In genomic region chr16:44564359-44564758, GRCm38 (mm10) we compare ENCODE assay signal across 20 mouse cellular contexts. TPM values are rescaled to one million over a fixed set of nuclear protein-coding genes. Genes with fewer than 3 reads are reported as not detected.
A peak's percentile ranks its signal among the peaks of the same experiment; 100 is the strongest.
DNase-seq lines count a peak whose midpoint lies in the region; ATAC-seq and TF ChIP-seq lines count a peak whose summit lies in the region.
"Had no signal": no experiment of that assay in that cellular context is flagged by ENCODE, and none has a peak within 500 bp of the region (broad histone marks: within the 10 kb centered on the region; RNA-seq: fewer than 3 reads in every experiment).

No protein-coding gene starts in this region.

- no peak for TF ChIP-seq POLR2A in kidney, adult 2 months (IDR thresholded peaks at IDR 0.05; ENCODE audit: low read depth, low read length)

- intact Hi-C loops in gastrocnemius, postnatal 14 days (cut with DNase I; ENCODE audit: low total_unique reads), result no loop called here

- H3K9me3 ChIP-seq in midbrain, embryonic 10.5 days (replicated peaks), result no peaks in the 10 kb centered on the region
- no peaks in the 10 kb centered on the region for H3K9me3 ChIP-seq in midbrain, embryonic 15.5 days
- no peaks in the 10 kb centered on the region for H3K9me3 ChIP-seq in embryonic facial prominence, embryonic 10.5 days
- H3K9me3 ChIP-seq in limb, embryonic 10.5 days (replicated peaks), result no peaks in the 10 kb centered on the region
- H3K9me3 ChIP-seq: embryonic facial prominence, embryonic 13.5 days; forebrain, embryonic 13.5 days; heart, embryonic 15.5 days; hindbrain, embryonic 15.5 days had no signal

- H3K27me3 ChIP-seq in midbrain, embryonic 10.5 days (ENCODE audit: low read depth, poor library complexity, severe bottlenecking), result no peaks in the 10 kb centered on the region
- no peaks in the 10 kb centered on the region for H3K27me3 ChIP-seq in midbrain, embryonic 15.5 days (replicated peaks)
- H3K27me3 ChIP-seq in embryonic facial prominence, embryonic 10.5 days (replicated peaks; ENCODE audit: low read depth, poor library complexity, severe bottlenecking), result no peaks in the 10 kb centered on the region; the same call in 1 of the 2 replicates
- H3K27me3 ChIP-seq in limb, embryonic 10.5 days (ENCODE audit: low read depth, poor library complexity, severe bottlenecking), result no peaks in the 10 kb centered on the region
- H3K27me3 ChIP-seq in kidney, adult 2 months (replicated peaks; ENCODE audit: control insufficient read depth, insufficient read depth, low read length), result no peaks in the 10 kb centered on the region
- H3K27me3 ChIP-seq: embryonic facial prominence, embryonic 13.5 days; forebrain, embryonic 13.5 days; hindbrain, embryonic 15.5 days had no signal

- ATAC-seq in midbrain, embryonic 15.5 days (replicated peaks), result no peak

- H3K4me3 ChIP-seq in midbrain, embryonic 10.5 days, result no peak overlapping the region
- no peak overlapping the region for H3K4me3 ChIP-seq in midbrain, embryonic 15.5 days
- no peak overlapping the region for H3K4me3 ChIP-seq in embryonic facial prominence, embryonic 10.5 days
- no peak overlapping the region for H3K4me3 ChIP-seq in limb, embryonic 10.5 days
- no peak overlapping the region for H3K4me3 ChIP-seq in kidney, adult 2 months (ENCODE audit: insufficient read depth, low read depth, low read length)
- H3K4me3 ChIP-seq: embryonic facial prominence, embryonic 13.5 days; forebrain, embryonic 13.5 days; heart, embryonic 15.5 days; hindbrain, embryonic 15.5 days had no signal

- WGBS in midbrain, embryonic 10.5 days, result 85% methylated on average over 8 of the region's 8 CpGs
- 68% methylated on average over 8 of the region's 8 CpGs for WGBS in midbrain, embryonic 15.5 days
- WGBS in embryonic facial prominence, embryonic 10.5 days, result 75% methylated on average over 8 of the region's 8 CpGs
- 68% methylated on average over 8 of the region's 8 CpGs for WGBS in limb, embryonic 10.5 days
- 55% methylated on average over 8 of the region's 8 CpGs for WGBS in kidney, adult 2 months

- peak overlapping the region; percentile 82 for H3K27ac ChIP-seq in midbrain, embryonic 10.5 days (replicated peaks)
- H3K27ac ChIP-seq in midbrain, embryonic 15.5 days, result no peak overlapping the region
- 0 out of 2 replicates have a peak overlapping the region, but pooled peaks have one; percentile 26 for H3K27ac ChIP-seq in embryonic facial prominence, embryonic 10.5 days (replicated peaks)
- peak overlapping the region; percentile 42; the same call in 1 of the 2 replicates for H3K27ac ChIP-seq in limb, embryonic 10.5 days
- H3K27ac ChIP-seq in kidney, adult 2 months (ENCODE audit: insufficient read depth, low read depth, low read length), result no peak overlapping the region
- H3K27ac ChIP-seq: embryonic facial prominence, embryonic 13.5 days; heart, embryonic 15.5 days; hindbrain, embryonic 15.5 days had no signal

- peak; percentile 65 for DNase-seq in heart, adult 11 months
- no peak for DNase-seq in heart, adult 8-10 months (ENCODE audit: low spot score)
- no peak for DNase-seq in midbrain, embryonic 10.5 days (ENCODE audit: low spot score)
- DNase-seq in embryonic facial prominence, embryonic 10.5 days (ENCODE audit: low spot score), result no peak
- no peak for DNase-seq in limb, embryonic 10.5 days (ENCODE audit: low spot score)
- no peak for DNase-seq in kidney, adult 2 months
- no peak for DNase-seq in gastrocnemius, postnatal 14 days
- DNase-seq: adrenal gland, adult 2 months; adrenal gland, postnatal 25 days; cerebellum, postnatal 10 days; embryo, embryonic 11 days; heart, postnatal 14 days; kidney, adult 11 months had no signal

- no peak overlapping the region for H3K9ac ChIP-seq in midbrain, embryonic 15.5 days
- H3K9ac ChIP-seq: embryonic facial prominence, embryonic 13.5 days; forebrain, embryonic 13.5 days; heart, embryonic 15.5 days; hindbrain, embryonic 15.5 days had no signal

- H3K36me3 ChIP-seq in midbrain, embryonic 10.5 days, result no peaks in the 10 kb centered on the region
- H3K36me3 ChIP-seq in midbrain, embryonic 15.5 days (replicated peaks), result no peaks in the 10 kb centered on the region
- H3K36me3 ChIP-seq in embryonic facial prominence, embryonic 10.5 days (replicated peaks), result no peaks in the 10 kb centered on the region
- no peaks in the 10 kb centered on the region for H3K36me3 ChIP-seq in limb, embryonic 10.5 days
- H3K36me3 ChIP-seq in kidney, adult 2 months (ENCODE audit: control insufficient read depth, insufficient read depth, low read length), result no peaks in the 10 kb centered on the region
- H3K36me3 ChIP-seq: embryonic facial prominence, embryonic 13.5 days; heart, embryonic 15.5 days; hindbrain, embryonic 15.5 days had no signal

- no peak overlapping the region for H3K4me2 ChIP-seq in midbrain, embryonic 15.5 days
- H3K4me2 ChIP-seq: heart, embryonic 11.5 days; heart, embryonic 15.5 days had no signal

- H3K4me1 ChIP-seq in midbrain, embryonic 10.5 days, result peaks cover 51% of the 10 kb centered on the region
- peaks cover 16% of the 10 kb centered on the region for H3K4me1 ChIP-seq in midbrain, embryonic 15.5 days
- H3K4me1 ChIP-seq in embryonic facial prominence, embryonic 10.5 days, result peaks cover 39% of the 10 kb centered on the region
- peaks cover 31% of the 10 kb centered on the region for H3K4me1 ChIP-seq in limb, embryonic 10.5 days
- no peaks in the 10 kb centered on the region for H3K4me1 ChIP-seq in kidney, adult 2 months (ENCODE audit: control insufficient read depth, insufficient read depth, low read length)
- H3K4me1 ChIP-seq: heart, embryonic 15.5 days had no signal

- no peak for TF ChIP-seq CTCF in kidney, adult 2 months (conservative IDR thresholded peaks at IDR 0.05; ENCODE audit: insufficient read depth, insufficient read length, low read depth, low read length)

RNA-seq across cellular contexts. Expression of gene Boc, which starts 5.7 kb away (rescaled TPM):
- total RNA-seq in heart, adult 8-10 months (2022), result 1 to 10 TPM; 3.5 to 4.0 (median 3.8) TPM
- polyA plus RNA-seq in midbrain, embryonic 10.5 days (2016; fragmentation: Nextera tagmentation; extraction: Ambion mirVana), result 30.8 and 37.1 TPM in 2 replicates
- polyA plus RNA-seq in midbrain, embryonic 15.5 days (2015; fragmentation: Nextera tagmentation; extraction: Ambion mirVana), result 11.7 and 15.8 TPM in 2 replicates
- polyA plus RNA-seq in embryonic facial prominence, embryonic 10.5 days (2016; fragmentation: Nextera tagmentation; extraction: Ambion mirVana), result 14.2 and 14.3 TPM in 2 replicates
- 20.0 and 38.3 TPM in 2 replicates for polyA plus RNA-seq in limb, embryonic 10.5 days (2016; fragmentation: Nextera tagmentation; extraction: Ambion mirVana)
- polyA plus RNA-seq in kidney, adult 2 months (2012; rRNA removed), result 8.5 and 8.8 TPM in 2 replicates
- total RNA-seq in gastrocnemius, postnatal 14 days (2021), result 10 to 100 TPM in 1 of 2 experiments, 1 to 10 TPM in 1; 9.4 to 10.7 TPM
- total RNA-seq: common myeloid progenitor, adult 5-6 weeks had no signal

Comparison
In these comparisons a context has a peak if more than half of its experiments do, and no peak if none do; other contexts are left out.
1. H3K27ac ChIP-seq: peak in midbrain, embryonic 10.5 days (single experiment), embryonic facial prominence, embryonic 10.5 days (single experiment) and limb, embryonic 10.5 days (single experiment); none in midbrain, embryonic 15.5 days (single experiment) and kidney, adult 2 months (single experiment).